Mouse (Mus musculus): ENCODE results near the gene 3110021N24Rik. TPM values are rescaled to one million over a fixed set of nuclear protein-coding genes. Genes with fewer than 3 reads are reported as not detected.

3110021N24Rik gene
- polyA plus RNA-seq, 1 experiment from 2014 or later: 0.45 TPM

GRCm38 (mm10) chr4:108825677-108826076 is 106.2 kb downstream of the 3110021N24Rik start:
- DNase-seq (ENCODE audit: low spot score, missing footprints) (no peak), ATAC-seq (ENCODE audit: low FRiP score) (no peak)
- peaks cover 23% of the 10 kb centered on the region for H3K36me3 ChIP-seq (ENCODE audit: control insufficient read depth, insufficient read depth, low read length)
- H3K27me3 ChIP-seq (ENCODE audit: control insufficient read depth, insufficient read depth, low read length): no peaks in the 10 kb centered on the region
- no peaks in the 10 kb centered on the region for H3K9me3 ChIP-seq (ENCODE audit: control insufficient read depth, low read length)
- no peak overlapping the region for H3K9ac ChIP-seq (ENCODE audit: low read length)
- no peaks in the 10 kb centered on the region for H3K4me1 ChIP-seq (ENCODE audit: control insufficient read depth, insufficient read depth, low read length)
- H3K4me3 ChIP-seq (ENCODE audit: low read depth, low read length): no peak overlapping the region
- WGBS: 97% methylated on average over 3 of the region's 3 CpGs
- no peak overlapping the region for H3K27ac ChIP-seq (ENCODE audit: low read depth, low read length)
- H3K4me2 ChIP-seq: no peak overlapping the region

- Histone ChIP-seq H3K4me2 (no peak overlapping the region), H3K27me3 (ENCODE audit: control insufficient read depth, insufficient read depth, low read length) (no peaks in the 10 kb centered on the region), H3K9ac (ENCODE audit: low read length) (no peak overlapping the region), H3K27ac (ENCODE audit: low read depth, low read length) (no peak overlapping the region), H3K9me3 (ENCODE audit: control insufficient read depth, low read length) (no peaks in the 10 kb centered on the region), H3K4me3 (ENCODE audit: low read depth, low read length) (no peak overlapping the region), H3K36me3 (ENCODE audit: control insufficient read depth, insufficient read depth, low read length) (peaks cover 23% of the 10 kb centered on the region), H3K4me1 (ENCODE audit: control insufficient read depth, insufficient read depth, low read length) (peaks cover 2% of the 10 kb centered on the region; the same call in 1 of the 2 replicates)
- WGBS: 90% methylated on average over 1 of the region's 1 CpGs
- DNase-seq (ENCODE audit: low spot score, missing footprints) (no peak), ATAC-seq (ENCODE audit: low FRiP score) (no peak)
Observed at GRCm38 (mm10) chr4:108826096-108826495, 106.6 kb downstream of the 3110021N24Rik start.

GRCm38 (mm10) chr4:108826643-108827042 is 107.2 kb downstream of the 3110021N24Rik start:
- no peak overlapping the region for H3K4me2 ChIP-seq
- H3K9me3 ChIP-seq (ENCODE audit: control insufficient read depth, low read length): no peaks in the 10 kb centered on the region
- no peak for ATAC-seq (ENCODE audit: low FRiP score)
- H3K27me3 ChIP-seq (ENCODE audit: control insufficient read depth, insufficient read depth, low read length): no peaks in the 10 kb centered on the region
- no peak overlapping the region for H3K27ac ChIP-seq (ENCODE audit: low read depth, low read length)
- no peak for DNase-seq (ENCODE audit: low spot score, missing footprints)
- H3K4me3 ChIP-seq (ENCODE audit: low read depth, low read length): no peak overlapping the region
- peaks cover 5% of the 10 kb centered on the region for H3K4me1 ChIP-seq (ENCODE audit: control insufficient read depth, insufficient read depth, low read length)
- H3K36me3 ChIP-seq (ENCODE audit: control insufficient read depth, insufficient read depth, low read length): peaks cover 23% of the 10 kb centered on the region
- H3K9ac ChIP-seq (ENCODE audit: low read length): no peak overlapping the region
- WGBS: 91% methylated on average over 2 of the region's 2 CpGs

GRCm38 (mm10) chr4:108830698-108831097 is 111.2 kb downstream of the 3110021N24Rik start:
- Histone ChIP-seq H3K4me3 (ENCODE audit: low read depth, low read length) (no peak overlapping the region), H3K9ac (ENCODE audit: low read length) (no peak overlapping the region), H3K9me3 (ENCODE audit: control insufficient read depth, low read length) (no peaks in the 10 kb centered on the region), H3K27me3 (ENCODE audit: control insufficient read depth, insufficient read depth, low read length) (no peaks in the 10 kb centered on the region), H3K27ac (ENCODE audit: low read depth, low read length) (no peak overlapping the region), H3K4me1 (ENCODE audit: control insufficient read depth, insufficient read depth, low read length) (peaks cover 18% of the 10 kb centered on the region), H3K36me3 (ENCODE audit: control insufficient read depth, insufficient read depth, low read length) (peaks cover 14% of the 10 kb centered on the region), H3K4me2 (no peak overlapping the region)
- ATAC-seq (ENCODE audit: low FRiP score) (no peak), DNase-seq (ENCODE audit: low spot score, missing footprints) (no peak)
- whole genome bisulfite sequencing: 84% methylated on average over 1 of the region's 1 CpGs

Other genes with a start within 250 kb of the 3110021N24Rik start
- gene Prpf38a, start 140.3 kb upstream of the 3110021N24Rik start, polyA plus RNA-seq (2014; fragmentation: Nextera tagmentation; extraction: Ambion mirVana): 124 and 128 TPM in 2 replicates
- gene Orc1, start 140.2 kb upstream of the 3110021N24Rik start, polyA plus RNA-seq (2014; fragmentation: Nextera tagmentation; extraction: Ambion mirVana): 15.4 and 17.3 TPM in 2 replicates
- 15.3 and 19.8 TPM in 2 replicates for gene Cc2d1b, start 99.7 kb upstream of the 3110021N24Rik start, polyA plus RNA-seq (2014; fragmentation: Nextera tagmentation; extraction: Ambion mirVana)
- 3.6 and 3.9 TPM in 2 replicates for gene Zfyve9, start 61.1 kb downstream of the 3110021N24Rik start, polyA plus RNA-seq (2014; fragmentation: Nextera tagmentation; extraction: Ambion mirVana)
- gene Btf3l4, start 114.0 kb downstream of the 3110021N24Rik start, polyA plus RNA-seq (2014; fragmentation: Nextera tagmentation; extraction: Ambion mirVana): 284 and 311 TPM in 2 replicates
- 112 and 113 TPM in 2 replicates for gene Txndc12, start 115.0 kb downstream of the 3110021N24Rik start, polyA plus RNA-seq (2014; fragmentation: Nextera tagmentation; extraction: Ambion mirVana)
- 44.0 and 49.9 TPM in 2 replicates for gene Kti12, start 128.1 kb downstream of the 3110021N24Rik start, polyA plus RNA-seq (2014; fragmentation: Nextera tagmentation; extraction: Ambion mirVana)
- 1.2 TPM in 2 replicates for gene A730015C16Rik, start 129.0 kb downstream of the 3110021N24Rik start, polyA plus RNA-seq (2014; fragmentation: Nextera tagmentation; extraction: Ambion mirVana)
- gene Rab3b, start 159.4 kb downstream of the 3110021N24Rik start, polyA plus RNA-seq (2014; fragmentation: Nextera tagmentation; extraction: Ambion mirVana): 29.2 and 29.5 TPM in 2 replicates